Mouse (Mus musculus) neural tube, embryonic 14.5 days (tissue): Measurements from ENCODE around the gene Taar2. TPM values are rescaled to one million over a fixed set of nuclear protein-coding genes. Genes with fewer than 3 reads are reported as not detected.

Experiments
- ATAC-seq: fragments of 200-750 bp; cut with Nextera tagmentation; 2 replicates; pipeline ENCODE4 v1.8.0; 2017; ENCODE audit warnings: low read depth, mild to moderate bottlenecking, moderate TSS enrichment, moderate library complexity
- H3K27ac ChIP-seq: fragments of 300-500 bp; sonication (generic); 2 replicates; pipeline ENCODE4 v1.5.1; 2014; ENCODE audit warnings: low read depth, mild to moderate bottlenecking, control low read depth, low read length, moderate library complexity, mixed read lengths
- H3K27me3 ChIP-seq: fragments of 300-500 bp; sonication (generic); 2 replicates; pipeline ENCODE4 v1.6.1; 2014; ENCODE audit warnings: low read length; ENCODE audit not compliant: control insufficient read depth, insufficient read depth
- H3K36me3 ChIP-seq: fragments of 300-500 bp; sonication (generic); 2 replicates; pipeline ENCODE4 v1.6.1; 2014; ENCODE audit warnings: low read length, mixed read lengths; ENCODE audit not compliant: control insufficient read depth, insufficient read depth
- H3K4me1 ChIP-seq: fragments of 300-500 bp; sonication (generic); 2 replicates; pipeline ENCODE4 v1.6.1; 2014; ENCODE audit warnings: low read length; ENCODE audit not compliant: control insufficient read depth, insufficient read depth
- H3K4me2 ChIP-seq: fragments of 300-500 bp; sonication (generic); 2 replicates; pipeline ENCODE4 v1.6.1; 2014; ENCODE audit warnings: mild to moderate bottlenecking, low read depth, low read length, control low read depth
- H3K4me3 ChIP-seq: fragments of 300-500 bp; sonication (generic); 2 replicates; pipeline ENCODE4 v1.5.1; 2014; ENCODE audit warnings: low read depth, low read length, control low read depth, mixed read lengths
- H3K9ac ChIP-seq: fragments of 300-500 bp; sonication (generic); replicated peaks from 2 replicates; pipeline ENCODE4 v1.6.1; 2014; ENCODE audit warnings: low read depth, mild to moderate bottlenecking, control low read depth, low read length, mixed read lengths
- H3K9me3 ChIP-seq: fragments of 300-500 bp; sonication (generic); 2 replicates; pipeline ENCODE4 v1.6.1; 2016; ENCODE audit warnings: low read length; ENCODE audit not compliant: control insufficient read depth
- WGBS: fragments of 180-500 bp; shearing (Covaris S2); extraction: QIAGEN DNeasy Blood & Tissue Kit; methylation state at CpG from one replicate; pipeline ENCODE4 v1.1.7; 2014; 5-methylcytosine and 5-hydroxymethylcytosine counted together
- polyA plus RNA-seq: library from polyadenylated mRNA; unstranded; fragments of >200 nt; fragmentation: Nextera tagmentation; extraction: Ambion mirVana; gene quantifications from 2 replicates; pipeline ENCODE4 v1.2.1, GENCODE M21; 2014

Gene Taar2
- polyA plus RNA-seq, 1 experiment from 2014 or later, result not detected

DNA sequence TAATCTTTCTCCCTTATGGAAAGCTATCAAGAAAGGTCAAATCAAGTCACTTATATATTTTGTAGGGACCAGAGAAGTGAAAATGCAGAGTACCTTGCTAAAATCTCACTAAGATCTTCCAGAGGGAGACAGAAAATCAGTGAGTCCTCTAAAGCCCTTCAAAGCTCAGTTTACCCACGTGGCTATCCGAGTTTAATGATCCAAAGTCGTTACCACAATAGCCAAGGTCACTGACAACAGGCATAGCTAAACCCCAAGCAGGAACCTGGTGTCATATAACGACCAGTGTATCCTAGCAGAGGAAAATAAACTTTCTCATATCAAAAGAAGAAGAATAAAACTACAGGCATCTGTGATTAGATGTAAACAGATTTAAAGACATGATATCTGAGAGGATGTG, 759 bp upstream of the Taar2 start:
- no peaks in the 10 kb centered on the region for H3K36me3 ChIP-seq
- H3K9me3 ChIP-seq, result no peaks in the 10 kb centered on the region
- H3K4me3 ChIP-seq, result no peak overlapping the region
- H3K4me2 ChIP-seq, result peak overlapping the region; percentile 24; the same call in 1 of the 2 replicates
- no peak overlapping the region for H3K9ac ChIP-seq
- no peaks in the 10 kb centered on the region for H3K27me3 ChIP-seq
- no peaks in the 10 kb centered on the region for H3K4me1 ChIP-seq
- ATAC-seq, result no peak
- 27% methylated on average over 4 of the region's 4 CpGs for WGBS
- H3K27ac ChIP-seq, result no peak overlapping the region

DNA sequence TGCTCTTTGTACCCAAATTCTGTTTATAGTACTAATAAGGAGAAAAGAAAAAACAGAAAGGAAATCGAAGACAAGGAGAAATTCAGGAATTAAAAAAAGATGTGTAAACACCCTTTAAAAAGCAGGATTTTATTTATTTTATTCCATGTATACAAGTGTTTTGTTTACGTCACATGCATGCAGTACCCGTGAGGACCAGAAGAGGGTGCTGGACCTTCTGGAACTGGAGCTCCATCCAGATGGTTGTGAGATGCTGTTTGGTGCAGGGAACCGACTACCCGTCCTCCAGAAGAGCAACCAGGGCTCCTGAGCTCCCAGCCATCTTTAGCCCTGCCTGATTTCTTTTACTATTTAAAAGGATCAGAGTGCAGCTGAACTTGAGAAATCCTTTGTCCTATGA, 4.1 kb downstream of the Taar2 start:
- H3K9me3 ChIP-seq, result no peaks in the 10 kb centered on the region
- H3K9ac ChIP-seq, result no peak overlapping the region
- H3K27ac ChIP-seq, result no peak overlapping the region
- H3K4me2 ChIP-seq, result no peak overlapping the region
- no peaks in the 10 kb centered on the region for H3K27me3 ChIP-seq
- ATAC-seq, result no peak
- no peaks in the 10 kb centered on the region for H3K36me3 ChIP-seq
- no peak overlapping the region for H3K4me3 ChIP-seq
- 76% methylated on average over 5 of the region's 5 CpGs for WGBS
- no peaks in the 10 kb centered on the region for H3K4me1 ChIP-seq

DNA sequence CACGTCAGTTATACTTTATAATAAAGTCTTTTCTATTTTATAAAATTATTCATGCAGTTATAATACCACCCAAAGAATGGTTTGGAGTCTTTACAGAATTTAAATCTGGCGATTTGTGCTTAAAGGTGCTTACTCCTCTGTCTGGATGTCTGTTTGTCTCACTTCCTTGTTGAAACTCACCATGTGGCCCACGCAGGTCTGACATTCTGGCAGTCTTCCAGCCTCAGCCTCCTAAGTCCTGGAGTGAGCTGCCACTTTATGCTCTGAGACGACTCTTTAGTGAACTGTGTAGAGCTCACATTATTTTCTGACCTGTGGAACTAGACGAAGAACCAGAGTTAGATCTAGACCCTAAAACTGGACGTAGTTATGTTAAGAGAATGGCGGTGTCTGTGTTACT, 9.7 kb downstream of the Taar2 start:
- Histone ChIP-seq H3K4me3 (no peak overlapping the region), H3K4me2 (no peak overlapping the region), H3K36me3 (no peaks in the 10 kb centered on the region), H3K27me3 (no peaks in the 10 kb centered on the region), H3K9me3 (no peaks in the 10 kb centered on the region), H3K27ac (no peak overlapping the region), H3K4me1 (no peaks in the 10 kb centered on the region), H3K9ac (no peak overlapping the region)
- WGBS, result 74% methylated on average over 7 of the region's 7 CpGs
- no peak for ATAC-seq

DNA sequence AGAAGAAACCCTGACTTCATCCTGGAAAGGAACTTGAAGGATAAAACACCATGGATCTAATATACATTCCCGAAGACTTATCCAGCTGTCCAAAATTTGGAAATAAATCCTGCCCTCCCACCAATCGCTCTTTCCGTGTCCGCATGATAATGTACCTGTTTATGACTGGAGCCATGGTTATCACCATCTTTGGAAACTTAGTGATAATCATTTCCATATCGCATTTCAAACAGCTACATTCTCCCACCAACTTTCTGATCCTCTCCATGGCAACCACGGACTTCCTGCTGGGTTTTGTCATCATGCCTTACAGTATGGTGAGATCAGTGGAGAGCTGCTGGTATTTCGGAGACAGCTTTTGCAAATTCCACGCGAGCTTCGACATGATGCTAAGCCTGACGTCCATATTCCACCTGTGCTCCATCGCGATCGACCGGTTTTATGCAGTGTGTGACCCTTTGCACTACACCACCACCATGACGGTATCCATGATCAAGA, 11.2 kb downstream of the Taar2 start, which contains the start of gene Taar3:
Gene Taar3, plus strand, starts transcription at position 51 of the 498 bp plus-strand sequence.
- H3K4me1 ChIP-seq, result no peaks in the 10 kb centered on the region
- H3K9ac ChIP-seq, result no peak within 1 kb of the TSS
- no peaks in the 10 kb centered on the region for H3K36me3 ChIP-seq
- no peaks in the 10 kb centered on the region for H3K9me3 ChIP-seq
- WGBS, result 85% methylated on average over 16 of the region's 16 CpGs
- no peak within 1 kb of the TSS for H3K27ac ChIP-seq
- H3K4me3 ChIP-seq, result no peak within 1 kb of the TSS
- no peak for ATAC-seq
- H3K27me3 ChIP-seq, result no peaks in the 10 kb centered on the region
- no peak within 1 kb of the TSS for H3K4me2 ChIP-seq

DNA sequence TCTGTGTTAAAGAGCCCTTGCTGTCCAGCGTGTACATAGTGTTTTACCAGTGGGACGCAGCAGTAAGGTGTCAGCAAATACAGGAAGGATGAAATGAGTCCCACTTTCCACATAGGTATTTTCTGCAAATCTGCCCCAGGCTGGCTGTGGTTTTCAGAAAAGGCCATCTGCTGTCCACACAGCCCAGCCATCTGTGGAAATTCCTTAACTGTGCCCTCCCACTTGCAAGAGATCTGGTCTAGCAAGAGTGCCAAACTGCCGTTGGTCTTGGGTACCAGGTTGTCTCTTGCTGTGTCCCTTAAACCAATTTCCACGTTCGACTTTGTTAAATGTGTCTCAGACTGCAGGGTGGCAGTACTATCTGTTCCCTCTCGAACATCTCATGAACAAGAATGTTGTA, 13.3 kb downstream of the Taar2 start:
- no peaks in the 10 kb centered on the region for H3K27me3 ChIP-seq
- no peak overlapping the region for H3K9ac ChIP-seq
- H3K27ac ChIP-seq, result no peak overlapping the region
- 85% methylated on average over 6 of the region's 6 CpGs for WGBS
- no peaks in the 10 kb centered on the region for H3K9me3 ChIP-seq
- H3K4me1 ChIP-seq, result no peaks in the 10 kb centered on the region
- no peak for ATAC-seq
- no peaks in the 10 kb centered on the region for H3K36me3 ChIP-seq
- no peak overlapping the region for H3K4me2 ChIP-seq
- no peak overlapping the region for H3K4me3 ChIP-seq

DNA sequence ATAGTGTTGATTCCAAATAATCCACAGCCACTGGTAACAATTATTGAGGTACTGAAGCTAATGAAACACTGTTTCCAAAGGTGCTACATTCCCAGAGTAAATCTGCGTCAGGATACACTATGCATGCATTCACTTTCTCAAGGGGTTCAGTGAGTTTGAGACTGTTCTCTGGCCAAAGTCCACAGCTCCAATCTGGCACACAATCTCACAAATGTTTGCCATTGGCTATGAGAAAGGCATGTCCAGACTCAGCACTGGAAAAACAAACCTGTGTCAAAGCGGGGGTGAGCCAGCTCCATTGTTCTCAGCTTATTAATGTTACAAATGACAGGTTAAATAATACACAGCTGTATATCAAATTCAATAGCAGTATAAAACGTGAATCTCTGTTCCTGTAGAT, 20.7 kb downstream of the Taar2 start:
- Histone ChIP-seq H3K4me3 (no peak overlapping the region), H3K36me3 (no peaks in the 10 kb centered on the region), H3K9me3 (no peaks in the 10 kb centered on the region), H3K4me2 (no peak overlapping the region), H3K9ac (no peak overlapping the region), H3K4me1 (no peaks in the 10 kb centered on the region), H3K27me3 (no peaks in the 10 kb centered on the region), H3K27ac (no peak overlapping the region)
- ATAC-seq, result no peak
- WGBS, result 71% methylated on average over 3 of the region's 3 CpGs

DNA sequence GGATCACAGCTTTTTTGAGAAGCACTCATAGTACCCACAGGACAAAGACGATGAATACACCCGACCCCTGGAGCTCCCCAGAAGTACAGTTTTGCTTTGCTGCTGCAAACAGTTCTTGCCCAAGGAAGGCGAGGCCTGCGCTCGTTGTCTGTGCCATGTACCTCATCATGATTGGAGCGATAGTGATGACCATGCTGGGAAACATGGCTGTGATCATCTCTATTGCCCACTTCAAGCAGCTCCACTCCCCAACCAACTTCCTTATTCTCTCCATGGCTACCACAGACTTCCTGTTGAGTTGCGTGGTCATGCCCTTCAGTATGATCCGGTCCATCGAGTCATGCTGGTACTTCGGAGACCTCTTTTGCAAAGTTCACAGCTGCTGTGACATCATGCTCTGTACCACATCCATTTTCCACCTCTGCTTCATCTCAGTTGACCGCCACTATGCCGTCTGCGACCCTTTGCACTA, 22.1 kb downstream of the Taar2 start, which contains the start of gene Taar4:
Gene Taar4, plus strand, starts transcription at position 51 of the 472 bp plus-strand sequence.
- no peak within 1 kb of the TSS for H3K9ac ChIP-seq
- H3K27me3 ChIP-seq, result no peaks in the 10 kb centered on the region
- no peak within 1 kb of the TSS for H3K4me2 ChIP-seq
- 91% methylated on average over 13 of the region's 13 CpGs for WGBS
- no peaks in the 10 kb centered on the region for H3K36me3 ChIP-seq
- no peaks in the 10 kb centered on the region for H3K9me3 ChIP-seq
- H3K27ac ChIP-seq, result no peak within 1 kb of the TSS
- no peak within 1 kb of the TSS for H3K4me3 ChIP-seq
- no peaks in the 10 kb centered on the region for H3K4me1 ChIP-seq
- no peak for ATAC-seq

DNA sequence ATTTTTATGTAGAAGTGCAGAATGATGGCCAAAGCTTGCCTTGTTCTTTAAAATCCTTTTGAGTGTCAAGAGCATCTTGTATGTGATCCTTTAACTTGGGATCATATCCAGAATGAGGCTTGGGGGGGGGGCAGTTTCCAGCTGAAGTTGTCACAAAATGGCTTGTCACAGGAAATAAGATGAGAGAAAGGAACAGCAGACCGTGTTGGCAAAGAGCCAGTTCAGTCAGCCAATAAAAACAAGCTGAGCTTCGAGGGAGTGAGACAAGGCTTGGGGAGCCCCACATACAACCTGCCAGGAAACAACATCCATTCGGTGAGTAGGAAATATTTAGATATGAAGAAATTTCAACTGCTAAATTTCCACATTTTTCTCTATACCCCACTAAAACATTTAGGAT, 25.1 kb downstream of the Taar2 start:
- WGBS, result 58% methylated on average over 3 of the region's 3 CpGs
- no peak overlapping the region for H3K4me2 ChIP-seq
- no peaks in the 10 kb centered on the region for H3K4me1 ChIP-seq
- no peaks in the 10 kb centered on the region for H3K36me3 ChIP-seq
- no peaks in the 10 kb centered on the region for H3K27me3 ChIP-seq
- H3K27ac ChIP-seq, result no peak overlapping the region
- H3K9me3 ChIP-seq, result no peaks in the 10 kb centered on the region
- H3K4me3 ChIP-seq, result no peak overlapping the region
- no peak overlapping the region for H3K9ac ChIP-seq
- ATAC-seq, result no peak

DNA sequence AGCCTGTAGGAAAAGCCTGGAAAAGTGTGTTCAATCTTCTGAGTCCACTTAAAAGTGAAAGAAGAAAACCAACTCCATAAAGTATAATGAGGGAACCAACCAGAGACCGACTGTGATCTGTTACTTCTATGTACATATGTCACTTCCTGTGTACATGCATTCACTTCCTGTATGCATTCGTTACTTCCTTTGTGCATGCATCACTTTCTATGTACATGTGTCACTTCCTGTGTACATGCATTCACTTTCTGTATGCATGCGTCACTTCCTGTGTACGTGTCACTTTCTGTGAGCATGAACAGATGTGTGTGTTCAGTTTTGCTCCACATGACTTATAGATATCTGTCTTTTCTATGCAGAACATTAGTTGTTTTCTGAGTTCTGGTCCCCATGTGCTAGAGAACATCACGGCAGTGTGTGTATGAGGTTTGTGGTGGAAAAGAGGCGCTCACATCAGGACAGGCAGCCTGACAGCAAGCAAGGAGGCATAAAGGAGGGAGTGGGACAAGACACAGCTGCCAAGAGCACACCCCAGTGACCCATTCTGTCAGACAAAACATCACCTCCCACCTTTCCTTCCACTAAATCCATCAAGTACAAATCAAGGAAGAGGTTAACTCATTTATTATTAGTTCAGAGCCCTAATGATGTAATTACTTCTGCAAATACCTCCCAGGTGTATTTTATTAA, 26.7 kb downstream of the Taar2 start:
- no peaks in the 10 kb centered on the region for H3K9me3 ChIP-seq
- no peak overlapping the region for H3K4me2 ChIP-seq
- no peaks in the 10 kb centered on the region for H3K27me3 ChIP-seq
- no peak overlapping the region for H3K27ac ChIP-seq
- H3K4me1 ChIP-seq, result no peaks in the 10 kb centered on the region
- no peaks in the 10 kb centered on the region for H3K36me3 ChIP-seq
- H3K9ac ChIP-seq, result no peak overlapping the region
- no peak overlapping the region for H3K4me3 ChIP-seq
- ATAC-seq, result no peak
- 90% methylated on average over 6 of the region's 6 CpGs for WGBS
